Mouse (Mus musculus) stomach, embryonic 14.5 days (tissue): Measurements from ENCODE around the gene Nus1. TPM values are rescaled to one million over a fixed set of nuclear protein-coding genes. Genes with fewer than 3 reads are reported as not detected.

Experiments
- ATAC-seq: fragments of 200-750 bp; cut with Nextera tagmentation; 2 replicates; pipeline ENCODE4 v1.8.0; 2017; ENCODE audit warnings: low read depth, moderate TSS enrichment; ENCODE audit not compliant: insufficient number of reproducible peaks, insufficient read depth, low FRiP score
- H3K27ac ChIP-seq: fragments of 300-500 bp; sonication (generic); 2 replicates; pipeline ENCODE4 v1.5.1; 2014; ENCODE audit warnings: mild to moderate bottlenecking, low read length, moderate library complexity, mixed read lengths
- H3K27me3 ChIP-seq: fragments of 300-500 bp; sonication (generic); 2 replicates; pipeline ENCODE4 v1.6.1; 2014; ENCODE audit warnings: low read length, control low read depth, mixed read lengths; ENCODE audit not compliant: control insufficient read depth, insufficient read depth
- H3K36me3 ChIP-seq: fragments of 300-500 bp; sonication (generic); 2 replicates; pipeline ENCODE4 v1.6.1; 2014; ENCODE audit warnings: mild to moderate bottlenecking, control low read depth, low read length, moderate library complexity, mixed read lengths; ENCODE audit not compliant: control insufficient read depth, insufficient read depth
- H3K4me1 ChIP-seq: fragments of 300-500 bp; sonication (generic); 2 replicates; pipeline ENCODE4 v1.6.1; 2014; ENCODE audit warnings: low read length, control low read depth, mixed read lengths; ENCODE audit not compliant: control insufficient read depth, insufficient read depth
- H3K4me2 ChIP-seq: fragments of 300-500 bp; sonication (generic); replicated peaks from 2 replicates; pipeline ENCODE4 v1.6.1; 2014; ENCODE audit warnings: low read depth, low read length, control low read depth
- H3K4me3 ChIP-seq: fragments of 300-500 bp; sonication (generic); 2 replicates; pipeline ENCODE4 v1.5.1; 2014; ENCODE audit warnings: low read depth, low read length, control low read depth
- H3K9ac ChIP-seq: fragments of 300-500 bp; sonication (generic); replicated peaks from 2 replicates; pipeline ENCODE4 v1.6.1; 2014; ENCODE audit warnings: low read depth, mild to moderate bottlenecking, control low read depth, low read length, moderate library complexity, mixed read lengths
- H3K9me3 ChIP-seq: fragments of 300-500 bp; sonication (generic); 2 replicates; pipeline ENCODE4 v1.6.1; 2016; ENCODE audit warnings: low read depth, low read length, control low read depth; ENCODE audit not compliant: control insufficient read depth
- WGBS: fragments of 180-500 bp; shearing (Covaris S2); extraction: QIAGEN DNeasy Blood & Tissue Kit; methylation state at CpG from one replicate; pipeline ENCODE4 v1.1.7; 2014; 5-methylcytosine and 5-hydroxymethylcytosine counted together
- polyA plus RNA-seq: library from polyadenylated mRNA; unstranded; fragments of >200 nt; fragmentation: Nextera tagmentation; extraction: Ambion mirVana; gene quantifications from 2 replicates; pipeline ENCODE4 v1.2.1, GENCODE M21; 2014

The Nus1 gene
- polyA plus RNA-seq, 1 experiment from 2014 or later, result 16.6 TPM

DNA sequence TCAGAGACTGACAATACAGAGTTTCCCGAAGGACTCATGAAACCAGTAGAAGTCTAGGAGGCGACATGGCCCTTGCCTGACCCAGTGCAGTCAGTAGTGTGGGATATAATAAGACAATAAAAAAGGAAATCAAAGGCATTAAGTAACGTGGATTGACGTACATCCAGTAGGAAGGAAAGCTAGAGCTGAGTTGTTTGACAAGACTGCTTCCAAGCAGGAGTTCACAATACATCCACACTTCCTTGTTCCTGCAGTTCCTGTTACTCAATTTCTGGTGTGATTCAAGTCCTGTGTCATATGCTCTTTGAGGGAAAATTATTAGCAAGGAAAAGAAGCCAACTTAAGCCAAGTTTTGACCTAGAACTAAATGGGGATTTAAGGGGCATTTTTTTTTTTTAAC lies 2.1 kb downstream of the Nus1 start:
- 78% methylated on average over 4 of the region's 4 CpGs for WGBS
- Histone ChIP-seq H3K9me3 (no peaks in the 10 kb centered on the region), H3K36me3 (peaks cover 4% of the 10 kb centered on the region; the same call in 1 of the 2 replicates), H3K4me3 (peak overlapping the region; percentile 99; the same call in 1 of the 2 replicates), H3K4me1 (peaks cover 13% of the 10 kb centered on the region), H3K9ac (no peak overlapping the region), H3K27ac (no peak overlapping the region), H3K27me3 (no peaks in the 10 kb centered on the region), H3K4me2 (peak overlapping the region; percentile 58; the same call in 1 of the 2 replicates)
- ATAC-seq, result no peak

- 88% methylated on average over 1 of the region's 1 CpGs for WGBS
- ATAC-seq, result no peak
Observed at GRCm38 (mm10) chr10:52420526-52420925, 3.2 kb downstream of the Nus1 start.

DNA sequence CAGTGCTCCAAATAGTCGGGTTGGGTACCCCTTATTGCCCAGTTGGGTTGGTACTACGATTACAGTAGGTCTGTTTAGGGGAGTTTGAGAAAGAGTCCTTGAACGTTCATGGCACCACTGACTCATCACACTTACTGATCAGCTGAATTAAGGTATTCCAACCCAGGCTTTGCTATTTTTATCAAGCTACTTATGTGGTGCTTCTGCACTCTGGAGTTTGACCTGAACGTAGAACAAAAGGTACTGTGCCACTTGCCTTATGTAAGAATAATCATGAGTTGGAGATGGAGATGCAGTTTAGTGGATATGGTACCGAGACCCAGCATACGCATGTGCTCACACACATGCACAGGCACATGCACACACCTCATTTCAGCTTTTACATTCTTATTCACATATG lies 4.4 kb downstream of the Nus1 start:
- ATAC-seq, result no peak
- Histone ChIP-seq H3K4me2 (no peak overlapping the region), H3K27ac (no peak overlapping the region), H3K9ac (no peak overlapping the region), H3K27me3 (no peaks in the 10 kb centered on the region), H3K36me3 (peaks cover 4% of the 10 kb centered on the region; the same call in 1 of the 2 replicates), H3K4me1 (peaks cover 13% of the 10 kb centered on the region), H3K9me3 (no peaks in the 10 kb centered on the region), H3K4me3 (no peak overlapping the region)
- 91% methylated on average over 6 of the region's 6 CpGs for WGBS

More at GRCm38 (mm10) chr10:52420526-52420925, 3.2 kb downstream of the Nus1 start:
- no peak overlapping the region for H3K9ac ChIP-seq
- H3K27me3 ChIP-seq, result no peaks in the 10 kb centered on the region
- H3K4me1 ChIP-seq, result peaks cover 13% of the 10 kb centered on the region
- H3K4me3 ChIP-seq, result no peak overlapping the region
- no peaks in the 10 kb centered on the region for H3K9me3 ChIP-seq
- H3K27ac ChIP-seq, result no peak overlapping the region
- H3K36me3 ChIP-seq, result peaks cover 4% of the 10 kb centered on the region; the same call in 1 of the 2 replicates
- no peak overlapping the region for H3K4me2 ChIP-seq

DNA sequence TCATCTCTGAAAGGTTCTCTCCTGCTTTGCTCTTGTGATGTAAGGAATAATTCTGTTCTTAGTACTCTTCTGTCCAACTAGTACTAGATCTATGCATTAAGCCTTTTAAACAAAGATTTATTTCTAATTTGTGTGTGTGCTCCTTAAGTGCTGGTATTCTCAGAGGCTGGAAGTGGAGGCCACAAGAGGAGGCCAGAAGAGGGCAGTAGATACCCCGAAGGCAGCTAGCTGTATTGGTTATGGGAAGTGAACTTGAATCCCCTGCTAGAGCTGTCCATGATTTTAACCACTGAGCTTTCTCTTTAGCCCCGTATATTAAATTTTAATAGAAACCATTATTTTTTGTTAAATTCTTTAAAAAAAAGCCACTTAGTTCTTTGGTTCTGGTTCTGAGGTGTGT lies 5.8 kb downstream of the Nus1 start:
- peaks cover 13% of the 10 kb centered on the region for H3K4me1 ChIP-seq
- no peak overlapping the region for H3K4me2 ChIP-seq
- H3K36me3 ChIP-seq, result peaks cover 4% of the 10 kb centered on the region; the same call in 1 of the 2 replicates
- H3K27ac ChIP-seq, result no peak overlapping the region
- WGBS, result 84% methylated on average over 2 of the region's 2 CpGs
- H3K9me3 ChIP-seq, result no peaks in the 10 kb centered on the region
- no peak for ATAC-seq
- no peak overlapping the region for H3K9ac ChIP-seq
- no peak overlapping the region for H3K4me3 ChIP-seq
- H3K27me3 ChIP-seq, result no peaks in the 10 kb centered on the region

- Histone ChIP-seq H3K4me1 (no peaks in the 10 kb centered on the region), H3K9me3 (no peaks in the 10 kb centered on the region), H3K9ac (no peak overlapping the region), H3K27ac (no peak overlapping the region), H3K4me3 (no peak overlapping the region), H3K27me3 (no peaks in the 10 kb centered on the region), H3K36me3 (peaks cover 15% of the 10 kb centered on the region), H3K4me2 (no peak overlapping the region)
- 77% methylated on average over 7 of the region's 7 CpGs for WGBS
- ATAC-seq, result no peak
Observed at GRCm38 (mm10) chr10:52426314-52426980, 9.1 kb downstream of the Nus1 start.

- ATAC-seq, result no peak
- Histone ChIP-seq H3K27me3 (no peaks in the 10 kb centered on the region), H3K27ac (no peak overlapping the region), H3K4me2 (no peak overlapping the region), H3K9me3 (no peaks in the 10 kb centered on the region), H3K36me3 (peaks cover 25% of the 10 kb centered on the region), H3K4me1 (no peaks in the 10 kb centered on the region), H3K9ac (no peak overlapping the region), H3K4me3 (no peak overlapping the region)
- WGBS, result 53% methylated on average over 2 of the region's 2 CpGs
Observed at GRCm38 (mm10) chr10:52427634-52428415, 10.5 kb downstream of the Nus1 start.

GRCm38 (mm10) chr10:52430953-52431352 lies 13.6 kb downstream of the Nus1 start:
- no peak overlapping the region for H3K4me3 ChIP-seq
- no peak for ATAC-seq
- WGBS, result 83% methylated on average over 1 of the region's 1 CpGs

GRCm38 (mm10) chr10:52434836-52435235 lies 17.5 kb downstream of the Nus1 start:
- Histone ChIP-seq H3K9ac (no peak overlapping the region), H3K27me3 (no peaks in the 10 kb centered on the region), H3K27ac (no peak overlapping the region), H3K9me3 (no peaks in the 10 kb centered on the region), H3K4me1 (no peaks in the 10 kb centered on the region), H3K36me3 (peaks cover 60% of the 10 kb centered on the region), H3K4me3 (no peak overlapping the region), H3K4me2 (no peak overlapping the region)
- no peak for ATAC-seq
- 92% methylated on average over 8 of the region's 8 CpGs for WGBS

More at GRCm38 (mm10) chr10:52430953-52431352, 13.6 kb downstream of the Nus1 start:
- H3K4me1 ChIP-seq, result no peaks in the 10 kb centered on the region
- peaks cover 42% of the 10 kb centered on the region for H3K36me3 ChIP-seq
- no peak overlapping the region for H3K4me2 ChIP-seq
- no peak overlapping the region for H3K27ac ChIP-seq
- H3K27me3 ChIP-seq, result no peaks in the 10 kb centered on the region
- H3K9ac ChIP-seq, result no peak overlapping the region
- H3K9me3 ChIP-seq, result no peaks in the 10 kb centered on the region
